Mouse (Mus musculus) megakaryocyte-erythroid progenitor cell, adult 5-6 weeks (primary cell): Measurements from ENCODE around the gene Gpr19. TPM values are rescaled to one million over a fixed set of nuclear protein-coding genes. Genes with fewer than 3 reads are reported as not detected.
A peak's percentile ranks its signal among the peaks of the same experiment; 100 is the strongest.

Experiments
- ATAC-seq: replicated peaks from 2 replicates; pipeline ENCODE4 v1.8.0; 2016; ENCODE audit warnings: mild to moderate bottlenecking, inconsistent platforms; ENCODE audit not compliant: severe bottlenecking, poor library complexity, low FRiP score, low TSS enrichment
- total RNA-seq, 2 experiments: library from RNA; stranded (forward) in 1 of 2; stranded (reverse) in 1 of 2; fragments of 200-1000, 215-1000 nt in 1 of 2; fragments of >200 nt in 1 of 2; fragmentation: Nextera tagmentation in 1 of 2; gene quantifications; 2 replicates each; pipeline ENCODE4 v1.2.3; 2014 to 2017

Gene Gpr19
- total RNA-seq (2014; fragmentation: Nextera tagmentation) (6.5 and 6.9 TPM in 2 replicates), total RNA-seq (2017) (4.5 and 7.0 TPM in 2 replicates)

DNA sequence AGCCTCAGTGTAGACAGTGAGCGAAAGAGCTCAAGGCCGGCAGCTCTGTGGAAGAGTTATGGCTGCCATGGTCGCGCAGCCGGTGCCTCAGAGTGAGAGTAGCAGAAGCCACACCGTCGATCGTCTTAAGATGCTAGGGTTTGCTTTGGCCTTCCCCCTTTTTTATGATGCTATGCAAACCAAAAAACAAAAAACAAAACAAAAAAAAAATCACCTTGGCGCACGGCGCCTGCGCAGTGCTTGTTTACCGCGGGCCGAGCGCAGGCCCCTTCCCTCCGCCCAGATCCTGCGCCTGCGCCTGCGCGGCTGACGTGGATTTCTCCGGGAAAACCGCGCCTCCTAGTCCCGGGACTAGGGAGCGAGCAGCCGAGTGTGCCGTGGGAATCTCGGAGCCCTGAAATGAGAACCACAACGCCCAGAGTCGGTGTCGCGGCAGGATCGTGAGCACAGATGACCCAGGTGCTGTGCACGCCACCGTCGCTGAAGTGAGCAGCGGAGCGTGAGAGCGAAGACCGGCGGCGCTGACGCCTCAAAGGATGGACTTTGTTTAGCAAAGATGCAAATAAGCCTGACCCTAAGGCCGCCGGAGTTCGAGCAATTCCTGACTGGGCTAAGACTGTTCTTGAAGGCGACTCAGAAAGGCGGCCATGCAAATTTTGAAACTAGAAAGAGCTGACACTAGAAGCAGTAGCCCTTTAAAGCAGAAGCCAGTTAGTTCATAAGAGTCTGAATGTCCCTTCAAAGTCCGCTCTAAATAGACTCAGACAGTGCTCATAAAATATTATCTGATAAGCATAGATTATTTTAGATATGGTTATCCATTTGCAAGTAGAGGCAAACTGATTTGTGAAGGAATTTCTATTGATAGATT is at the start of gene Gpr19:
TSS of gene Gpr19 (minus strand) at position 484 of the 871 bp plus-strand sequence.
- ATAC-seq = peak; percentile 66

DNA sequence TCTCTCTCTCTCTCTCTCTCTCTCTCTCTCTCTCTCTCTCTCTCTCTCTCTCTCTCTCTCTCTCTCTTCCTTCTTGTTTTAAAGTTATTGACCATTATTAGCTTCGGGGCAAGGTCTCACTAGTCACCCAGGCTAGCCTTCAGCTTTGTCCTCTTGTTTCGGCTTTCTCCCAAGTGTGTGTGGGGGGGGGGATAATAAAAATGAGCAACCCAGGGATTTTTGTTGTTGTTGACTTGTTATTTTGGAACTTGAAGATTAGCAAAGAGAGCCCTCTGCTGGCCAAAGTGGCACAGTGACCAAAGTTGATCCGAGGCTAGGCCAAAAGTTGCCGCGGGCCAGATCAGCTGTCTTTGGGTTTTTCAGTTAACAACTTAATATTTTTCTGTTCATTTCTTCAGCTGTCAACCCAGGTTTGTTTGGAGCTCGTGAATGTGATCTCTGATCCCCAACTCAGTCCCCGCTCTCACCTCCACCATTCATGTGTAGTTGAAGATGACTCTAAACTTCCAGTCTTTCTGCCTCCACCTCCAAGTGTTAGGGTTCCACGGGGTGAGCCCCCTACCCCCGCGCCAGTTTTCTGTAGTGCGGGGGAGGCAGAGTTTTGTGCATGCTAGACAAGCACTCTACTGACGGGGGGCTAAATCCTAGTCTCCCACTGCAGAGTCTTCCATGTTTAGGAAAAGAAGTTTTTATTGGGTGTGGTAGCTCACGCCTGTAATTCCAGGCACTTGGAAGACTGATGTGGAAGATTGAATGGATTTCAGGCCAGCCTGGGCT is 49.1 kb upstream of the Gpr19 start:
- ATAC-seq = peak; percentile 30; the same call in 1 of the 2 replicates

DNA sequence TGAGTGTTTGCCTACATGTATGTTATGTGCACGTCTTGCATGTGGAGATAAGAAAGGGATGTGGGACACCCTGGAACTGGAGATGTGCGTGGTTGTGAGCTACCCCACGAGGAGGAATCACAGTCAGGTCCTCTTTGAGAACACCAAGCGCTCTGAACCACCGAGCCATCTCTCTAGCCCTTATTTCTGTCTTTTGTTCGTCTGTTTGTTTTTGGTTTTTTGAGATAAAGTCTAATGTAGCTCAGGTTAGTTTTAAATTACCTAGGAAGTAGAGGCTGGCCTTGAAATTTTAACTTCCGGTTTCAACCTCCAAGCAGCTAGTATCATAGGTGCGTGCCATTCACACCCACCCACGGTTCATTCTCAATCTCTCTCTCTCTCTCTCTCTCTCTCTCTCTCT is 48.5 kb upstream of the Gpr19 start:
- ATAC-seq = no peak

DNA sequence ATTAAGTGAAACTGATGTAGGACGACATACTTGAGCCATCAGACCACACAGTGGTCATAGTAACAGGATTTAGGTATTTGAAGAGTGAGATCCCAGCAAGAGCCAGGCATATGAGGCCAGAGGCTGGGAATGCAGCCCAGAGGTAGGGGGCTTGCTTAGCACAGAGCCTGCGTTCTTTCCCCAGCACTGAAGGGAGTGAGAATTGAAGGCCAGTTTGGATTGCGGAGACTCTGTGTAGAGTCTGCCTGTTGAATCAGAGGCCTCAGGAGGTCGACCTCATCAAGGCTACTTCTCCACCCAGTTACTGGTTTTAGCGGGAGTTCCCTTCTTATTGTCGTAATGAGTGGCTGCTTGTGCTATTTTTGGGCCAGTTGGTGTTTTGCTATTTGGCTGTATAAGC is 47.7 kb upstream of the Gpr19 start:
- ATAC-seq = no peak

DNA sequence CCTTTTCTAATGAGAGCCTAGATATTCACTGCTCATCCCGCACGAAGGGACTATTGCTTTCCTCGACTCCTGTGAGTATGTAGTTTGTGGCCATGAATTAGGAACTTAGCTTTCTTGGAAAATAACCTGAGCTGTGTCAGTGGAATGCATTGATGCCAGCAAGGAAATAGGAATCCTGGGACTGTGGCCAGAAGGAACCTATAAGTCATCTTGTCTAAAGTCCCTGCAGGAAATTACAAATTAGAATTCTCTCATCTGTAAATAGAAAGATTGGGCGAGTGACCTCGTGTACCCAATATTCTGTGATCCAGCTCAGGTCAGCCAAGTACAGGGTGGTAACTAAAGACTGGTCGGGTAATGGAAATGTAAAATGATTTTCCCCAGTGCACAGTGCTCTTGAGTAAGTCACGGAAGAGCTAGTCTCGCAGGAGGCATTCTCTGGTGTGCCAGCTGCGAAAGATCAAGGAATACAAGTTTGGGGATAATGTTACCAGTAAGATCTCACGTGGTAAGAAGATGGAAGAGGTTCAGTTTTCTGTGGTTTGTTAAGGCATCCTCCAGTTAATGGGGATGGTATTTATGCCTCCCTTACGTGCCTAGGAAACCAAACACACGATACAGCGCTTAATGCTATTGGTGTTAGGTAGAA is 45.5 kb upstream of the Gpr19 start:
- ATAC-seq = no peak

DNA sequence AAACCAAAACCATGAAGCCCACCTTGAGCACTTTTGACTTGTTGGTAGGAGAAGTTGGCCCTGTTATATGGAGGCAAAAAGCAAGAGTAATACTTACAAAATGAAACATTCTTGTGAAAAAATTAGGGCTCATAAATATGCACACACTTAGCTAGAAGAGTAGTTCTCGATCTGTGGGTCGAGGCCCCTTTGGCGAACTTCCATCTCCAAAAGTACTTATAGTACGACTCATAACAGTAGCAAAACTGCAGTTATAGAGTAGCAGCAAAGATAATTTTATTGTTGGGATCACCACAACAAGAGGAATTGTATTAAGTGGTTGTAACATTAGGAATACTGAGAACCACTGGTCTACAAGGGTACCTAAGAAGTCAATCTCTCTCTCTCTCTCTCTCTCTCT is 41.4 kb upstream of the Gpr19 start:
- ATAC-seq = no peak

DNA sequence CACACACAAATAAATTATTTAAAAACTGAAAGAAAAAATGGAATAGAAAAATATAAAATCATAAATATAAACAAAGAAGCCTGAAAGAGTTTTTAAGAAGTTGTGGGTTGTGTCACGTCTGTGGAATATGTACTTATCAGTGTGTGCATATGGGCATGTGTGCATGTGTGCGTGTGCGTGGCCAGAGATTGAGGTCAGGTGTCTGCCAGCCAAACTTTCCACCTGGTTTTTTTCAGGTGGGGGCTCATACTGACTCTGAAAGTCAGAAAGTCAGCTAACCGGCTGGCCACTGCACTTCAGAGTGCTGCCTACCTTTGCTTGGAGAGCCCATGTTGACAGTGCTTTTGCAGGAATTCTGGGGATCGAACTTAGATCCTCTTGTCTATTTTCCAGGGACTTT is 35.9 kb upstream of the Gpr19 start:
- ATAC-seq = peak; percentile 31; the same call in 1 of the 2 replicates

DNA sequence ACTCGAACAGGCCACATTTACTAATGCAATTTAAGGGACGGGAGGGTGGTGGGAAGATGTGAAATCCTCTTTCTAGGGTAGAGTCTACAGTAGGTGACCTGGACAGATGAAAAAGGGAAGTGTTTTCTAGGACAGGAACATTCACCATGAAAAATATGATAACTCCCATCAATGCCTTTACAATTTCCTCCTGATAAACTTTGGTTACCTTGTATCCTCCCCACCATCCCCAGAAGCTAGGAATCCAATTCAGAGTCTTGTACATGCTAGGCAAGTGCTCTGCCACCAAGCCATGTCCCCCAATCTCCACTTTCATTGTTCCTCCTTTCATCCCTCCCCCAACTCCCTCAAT is 34.8 kb upstream of the Gpr19 start:
- no peak for ATAC-seq

DNA sequence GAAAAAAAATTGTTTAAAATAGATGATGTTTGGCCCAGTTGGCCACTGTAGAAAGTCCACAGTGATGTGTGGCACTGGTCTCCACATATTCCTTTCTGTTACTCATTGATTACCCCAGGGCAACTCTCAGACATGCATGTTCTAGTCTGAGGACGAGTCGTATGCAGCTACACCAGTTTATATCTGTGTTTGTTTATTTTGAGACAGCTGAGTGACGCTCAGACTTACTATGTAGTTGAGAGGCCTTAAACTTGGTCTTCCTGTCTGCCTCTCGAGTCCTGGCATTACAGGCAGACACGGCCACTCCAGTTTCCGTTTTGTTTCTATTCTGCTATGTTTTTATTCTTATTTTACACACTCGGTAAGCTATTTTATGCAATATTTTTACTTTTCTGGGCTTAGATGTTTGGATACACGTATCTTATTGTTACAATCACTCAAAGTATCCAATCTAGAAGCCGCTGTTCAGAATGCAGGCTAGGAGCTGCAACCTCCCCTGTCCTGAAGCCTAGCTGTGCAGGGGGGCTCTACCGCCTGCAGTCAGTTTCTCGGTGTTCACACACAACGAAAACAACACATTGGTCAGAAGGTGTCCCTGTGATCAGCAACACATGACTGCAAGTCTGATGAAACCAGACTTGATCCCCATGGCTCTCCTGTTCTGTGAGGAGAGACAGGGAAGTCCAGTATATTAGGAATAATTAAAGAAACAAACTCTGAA is 34.3 kb upstream of the Gpr19 start:
- no peak for ATAC-seq

DNA sequence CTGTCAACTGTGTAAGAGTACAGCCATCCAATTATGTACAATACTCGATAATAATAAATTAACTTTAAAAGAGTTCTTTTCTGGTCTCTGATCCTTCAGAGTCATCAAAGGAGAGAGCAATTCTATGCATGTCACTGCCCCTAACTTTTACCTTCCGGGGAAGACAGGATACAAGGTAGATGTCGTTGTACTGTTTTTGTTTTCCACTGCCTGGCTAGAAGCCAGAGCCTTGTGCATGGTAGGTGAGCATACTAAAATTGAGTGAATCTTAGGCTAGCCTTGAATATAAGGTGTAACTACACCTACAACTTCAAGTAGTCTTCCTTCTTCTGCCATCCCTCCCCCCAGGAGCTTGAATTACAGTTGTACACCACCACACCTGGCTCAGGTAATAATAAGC is 32.8 kb upstream of the Gpr19 start:
- ATAC-seq = no peak

DNA sequence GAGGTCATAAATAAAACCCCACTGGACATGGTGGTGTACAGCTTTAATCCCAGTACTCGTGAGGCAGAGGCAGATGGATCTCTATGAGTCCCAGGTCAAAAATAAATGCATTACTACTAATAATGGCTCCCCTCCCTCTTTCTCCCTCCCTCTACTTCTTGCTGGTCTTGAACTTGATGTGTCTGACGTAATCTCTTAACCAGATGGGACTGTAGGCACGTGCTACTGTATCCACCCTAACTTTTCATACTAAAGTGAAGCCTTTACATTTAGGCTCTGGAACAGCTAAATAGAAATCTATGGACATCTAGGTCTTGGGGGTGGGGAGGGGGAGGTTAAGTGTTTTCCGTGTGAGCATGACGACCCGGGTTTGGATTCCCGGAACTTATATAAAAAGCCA is 32.0 kb upstream of the Gpr19 start:
- ATAC-seq = 0 out of 2 replicates have a peak, but pooled peaks have one; percentile 20

DNA sequence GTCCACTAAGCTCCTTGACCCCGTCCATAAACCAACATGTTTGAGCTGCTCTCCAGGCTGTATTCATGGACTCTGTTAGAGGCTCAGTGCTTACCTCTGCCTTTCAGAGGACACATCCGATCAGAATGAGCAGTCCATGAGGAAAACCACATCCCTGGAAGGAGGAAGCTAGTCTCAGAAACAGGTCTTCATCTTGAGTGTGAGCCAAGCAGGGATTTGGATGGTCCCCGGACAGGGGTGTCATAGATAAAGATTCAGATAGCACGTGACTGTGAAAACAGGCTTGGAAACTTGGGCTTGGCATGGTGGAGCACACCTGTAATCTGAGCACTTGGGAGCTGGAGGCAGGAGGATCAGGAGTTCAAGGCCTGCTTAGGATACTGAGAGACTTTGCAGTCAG is 31.5 kb upstream of the Gpr19 start:
- no peak for ATAC-seq

DNA sequence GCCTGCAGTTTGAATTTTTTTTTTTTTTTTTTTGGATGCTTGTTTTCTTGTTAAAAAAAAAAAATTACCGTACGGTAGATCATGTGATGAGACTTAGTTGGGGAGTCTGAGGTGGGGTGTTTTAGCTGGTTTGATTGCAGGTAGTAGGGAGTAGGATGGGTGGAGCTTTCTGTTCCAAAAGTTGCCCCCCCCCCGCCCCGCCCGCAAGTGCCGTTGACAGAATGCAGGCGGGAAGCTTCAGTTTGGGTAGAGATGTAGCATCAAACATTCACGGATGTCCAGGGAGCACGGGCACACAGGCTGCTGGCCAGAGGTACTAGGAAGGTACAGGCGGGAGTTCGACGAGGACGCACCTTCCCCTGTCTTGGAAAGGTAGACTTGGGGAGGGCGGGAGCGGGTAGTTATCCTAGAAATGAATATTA is 30.5 kb upstream of the Gpr19 start:
- peak; percentile 1; the same call in 1 of the 2 replicates for ATAC-seq

DNA sequence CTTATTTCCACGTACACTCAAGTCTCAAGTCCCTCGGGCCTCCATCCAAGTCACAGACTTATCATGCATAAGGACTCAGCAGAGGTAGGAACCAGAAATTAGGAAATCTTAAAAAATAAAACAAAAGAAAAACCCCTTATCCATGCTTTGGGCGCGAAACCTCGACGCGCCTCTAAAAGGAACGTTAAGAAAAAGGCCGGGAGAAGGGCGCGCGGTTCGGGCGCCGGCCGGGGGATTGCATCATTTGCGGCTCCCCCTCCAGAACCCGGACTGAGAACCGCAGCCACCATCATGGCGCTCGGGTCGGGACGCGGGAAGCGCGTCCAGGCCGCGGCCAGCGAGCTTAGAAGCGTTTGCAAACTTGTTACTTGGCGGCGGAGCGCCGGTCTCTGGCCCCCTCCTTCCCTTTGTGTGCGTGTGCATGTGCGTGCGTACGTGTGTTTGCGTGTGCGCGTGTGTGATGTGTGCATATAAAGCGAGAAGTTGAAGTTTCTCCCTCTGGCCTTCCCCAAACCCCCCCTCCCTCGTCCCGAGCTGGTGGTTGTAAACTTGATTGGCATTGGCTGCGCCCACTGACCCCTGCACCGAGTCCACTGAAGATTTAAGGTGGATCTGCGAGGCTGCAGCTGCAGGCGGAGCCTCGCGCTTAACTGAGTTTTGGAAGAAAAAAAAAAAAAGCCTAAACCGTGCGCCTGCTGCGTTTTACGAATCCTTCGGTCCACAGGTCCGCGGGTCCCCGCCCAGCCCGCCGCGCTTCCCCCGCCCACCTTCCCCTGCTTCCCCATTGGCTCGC is 29.9 kb upstream of the Gpr19 start:
- peak; percentile 59 for ATAC-seq

DNA sequence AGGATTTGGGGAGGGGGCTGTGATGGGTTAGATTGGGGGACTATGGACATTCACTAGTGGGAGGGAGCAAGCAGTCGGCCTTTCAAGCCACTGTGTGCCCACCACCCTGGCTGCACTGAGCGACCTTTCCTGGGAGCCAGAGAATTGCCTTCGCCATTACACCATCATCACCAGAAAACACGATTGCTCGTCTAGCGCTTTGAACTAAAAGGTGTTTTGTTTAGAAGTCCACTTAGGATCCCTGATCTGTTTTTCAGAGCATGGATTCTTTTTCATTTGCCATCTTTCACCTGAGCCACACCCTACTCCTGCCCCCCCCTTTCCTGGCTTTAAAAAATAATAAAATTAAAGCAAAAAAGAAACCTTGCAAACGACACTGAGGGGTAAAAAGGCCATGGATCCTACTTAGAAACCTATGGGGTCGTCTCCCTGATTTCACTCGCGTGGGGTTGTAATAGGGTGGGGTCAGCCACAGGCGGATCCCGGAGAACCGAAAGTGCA is 29.3 kb upstream of the Gpr19 start:
- ATAC-seq = no peak

DNA sequence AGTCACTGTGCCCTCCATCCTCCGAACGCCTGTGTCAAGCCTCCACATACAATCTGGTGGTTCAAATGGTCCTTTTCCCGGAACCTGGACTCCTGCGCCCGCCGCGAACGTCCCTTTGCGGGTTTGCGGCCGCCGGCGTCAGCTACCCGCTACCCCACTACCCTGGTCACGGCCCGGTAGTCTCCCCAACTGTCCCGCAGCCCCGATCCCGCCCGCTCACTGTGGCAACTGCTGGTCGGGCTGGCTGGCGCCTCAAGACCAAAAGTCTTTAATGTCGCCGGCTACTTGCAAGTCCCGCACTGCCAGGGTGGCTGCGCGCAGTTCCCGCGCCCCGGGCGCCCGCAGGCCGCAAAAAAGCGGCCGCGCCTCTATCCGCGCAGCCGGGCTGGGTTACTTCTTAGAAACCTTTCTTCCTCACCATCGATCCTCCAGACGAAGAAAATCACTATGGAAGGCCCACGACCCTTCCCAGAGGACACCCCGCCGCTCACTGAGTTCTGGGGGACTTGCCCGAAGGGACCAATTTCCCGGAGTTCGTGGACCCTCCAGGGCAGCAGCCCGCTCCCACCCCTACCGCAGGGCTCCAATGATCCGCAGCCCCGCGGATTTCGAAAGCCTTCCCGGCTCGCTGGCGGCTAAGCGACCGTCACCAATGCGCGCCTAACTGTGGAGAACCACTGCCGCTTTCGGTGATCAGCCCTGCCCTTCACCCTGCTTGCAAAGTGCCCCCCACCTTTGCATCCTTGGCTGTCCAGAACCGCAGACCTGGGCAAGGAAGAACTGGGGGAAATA is 28.6 kb upstream of the Gpr19 start:
- ATAC-seq = peak; percentile 40

DNA sequence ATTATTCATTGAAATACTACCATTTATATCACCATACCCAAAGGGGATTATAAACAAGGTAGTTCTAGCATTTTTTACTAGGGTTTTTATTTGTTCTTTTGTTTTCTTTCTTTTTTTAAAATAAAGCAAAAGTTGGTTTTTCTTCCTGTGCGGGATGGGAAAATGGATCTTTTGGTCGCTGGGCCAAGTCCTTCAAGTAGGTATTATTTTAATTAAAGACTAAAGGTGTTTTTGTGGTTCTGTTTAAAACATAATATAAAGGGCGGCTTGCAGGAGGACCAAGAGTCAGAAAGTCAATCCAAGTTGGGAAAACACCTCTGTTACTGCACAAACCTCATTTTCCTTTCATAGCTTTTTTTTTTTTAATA is 27.9 kb upstream of the Gpr19 start:
- ATAC-seq = no peak
